Mouse (Mus musculus) MN1 (cell line): Measurements from ENCODE around the gene Ucp3.
"Not testable (repeated sequence)": the region's sequence is repeated elsewhere in the genome, so short reads cannot be mapped to it uniquely, and the experiment has no call there.

Source experiments
- DNase-seq: peaks from one replicate; pipeline ENCODE4 v3.0.0-alpha.2; 2016; ENCODE audit warnings: low spot score

The Ucp3 gene

GRCm38 (mm10) chr7:100473846-100474454, 1.2 kb downstream of the Ucp3 start:
- no peak for DNase-seq

- DNase-seq = peak; percentile 31
Measured at GRCm38 (mm10) chr7:100474680-100475079, 1.9 kb downstream of the Ucp3 start.

GRCm38 (mm10) chr7:100479100-100479822, 6.5 kb downstream of the Ucp3 start:
- DNase-seq = no peak

GRCm38 (mm10) chr7:100479823-100480164, 7.0 kb downstream of the Ucp3 start:
- no peak for DNase-seq

GRCm38 (mm10) chr7:100480175-100480574, 7.4 kb downstream of the Ucp3 start:
- DNase-seq = no peak

- not testable (repeated sequence) for DNase-seq
Measured at GRCm38 (mm10) chr7:100482046-100482445, 9.3 kb downstream of the Ucp3 start.

GRCm38 (mm10) chr7:100484493-100484892, 11.7 kb downstream of the Ucp3 start:
- no peak for DNase-seq

- DNase-seq = peak; percentile 33
Measured at GRCm38 (mm10) chr7:100487301-100487700, 14.5 kb downstream of the Ucp3 start.

GRCm38 (mm10) chr7:100488474-100489048, 15.8 kb downstream of the Ucp3 start:
- no peak for DNase-seq

GRCm38 (mm10) chr7:100492391-100493116, 19.8 kb downstream of the Ucp3 start:
- no peak for DNase-seq

GRCm38 (mm10) chr7:100493117-100493483, 20.3 kb downstream of the Ucp3 start, which contains the start of gene Ucp2:
TSS of gene Ucp2 (plus strand) at chr7:100493337.
- peak; percentile 92 for DNase-seq

- peak; percentile 89 for DNase-seq
Measured at GRCm38 (mm10) chr7:100493484-100494414, 21.0 kb downstream of the Ucp3 start.

GRCm38 (mm10) chr7:100494415-100494831, 21.6 kb downstream of the Ucp3 start:
- peak; percentile 50 for DNase-seq

- DNase-seq = no peak
Measured at GRCm38 (mm10) chr7:100495042-100495441, 22.3 kb downstream of the Ucp3 start.

GRCm38 (mm10) chr7:100495581-100496251, 22.9 kb downstream of the Ucp3 start:
- DNase-seq = peak; percentile 92

- no peak for DNase-seq
Measured at GRCm38 (mm10) chr7:100496371-100496770, 23.6 kb downstream of the Ucp3 start.

- DNase-seq = no peak
Measured at GRCm38 (mm10) chr7:100496791-100497190, 24.0 kb downstream of the Ucp3 start.

- no peak for DNase-seq
Measured at GRCm38 (mm10) chr7:100497402-100497801, 24.6 kb downstream of the Ucp3 start.

GRCm38 (mm10) chr7:100497982-100498381, 25.2 kb downstream of the Ucp3 start:
- DNase-seq = no peak

- no peak for DNase-seq
Measured at GRCm38 (mm10) chr7:100499465-100499864, 26.7 kb downstream of the Ucp3 start.
